Mouse (Mus musculus) liver, embryonic 14.5 days (tissue): ENCODE data around the gene Chtf18. TPM values are rescaled to one million over a fixed set of nuclear protein-coding genes. Genes with fewer than 3 reads are reported as not detected.

Experiments used
- ATAC-seq: fragments of 200-750 bp; cut with Nextera tagmentation; 2 replicates; pipeline ENCODE4 v1.8.0; 2017; ENCODE audit warnings: moderate number of reproducible peaks, mild to moderate bottlenecking, moderate library complexity; ENCODE audit not compliant: insufficient read depth
- DNase-seq, 3 experiments: peaks; one replicate each; pipeline ENCODE4 v3.0.0-alpha.2; 2012 to 2013; ENCODE audit warnings: low read depth in 3 of 3, low spot score in 3 of 3
- H3K27ac ChIP-seq: fragments of 300-500 bp; sonication (generic); 2 replicates; pipeline ENCODE4 v1.5.1; 2014; ENCODE audit warnings: moderate library complexity, mild to moderate bottlenecking, control low read depth, inconsistent platforms
- H3K27me3 ChIP-seq: fragments of 300-500 bp; sonication (generic); 2 replicates; pipeline ENCODE4 v1.6.1; 2014; ENCODE audit warnings: mild to moderate bottlenecking, low read length, moderate library complexity; ENCODE audit not compliant: control insufficient read depth, insufficient read depth
- H3K36me3 ChIP-seq: fragments of 300-500 bp; sonication (generic); replicated peaks from 2 replicates; pipeline ENCODE4 v1.6.1; 2014; ENCODE audit warnings: low read depth; ENCODE audit not compliant: control insufficient read depth, insufficient read depth
- H3K4me1 ChIP-seq, 2 experiments: fragments of 200-500 bp in 1 of 2; fragments of 300-500 bp in 1 of 2; sonication (generic) in 1 of 2; replicated peaks; 2 replicates each; pipeline ENCODE4 v1.6.1; 2012 to 2014; ENCODE audit warnings: antibody characterized with exemption in 1 of 2, inconsistent platforms in 1 of 2, low read length in 1 of 2; ENCODE audit not compliant: control insufficient read depth in 2 of 2, insufficient read depth in 2 of 2
- H3K4me2 ChIP-seq: fragments of 300-500 bp; sonication (generic); 2 replicates; pipeline ENCODE4 v1.6.1; 2014; ENCODE audit warnings: low read depth, mild to moderate bottlenecking, control low read depth, moderate library complexity
- H3K4me3 ChIP-seq, 2 experiments: fragments of 200-500 bp in 1 of 2; fragments of 300-500 bp in 1 of 2; sonication (generic) in 1 of 2; 2 replicates each; pipeline ENCODE4 v1.5.1; 2012 to 2014; ENCODE audit warnings: low read depth in 2 of 2, low read length in 2 of 2, mild to moderate bottlenecking in 2 of 2, control low read depth in 1 of 2, inconsistent platforms in 1 of 2, moderate library complexity in 1 of 2; ENCODE audit not compliant: insufficient read depth in 1 of 2
- H3K9ac ChIP-seq: fragments of 300-500 bp; sonication (generic); replicated peaks from 2 replicates; pipeline ENCODE4 v1.6.1; 2014; ENCODE audit warnings: mild to moderate bottlenecking, control low read depth, moderate library complexity
- H3K9me3 ChIP-seq: fragments of 300-500 bp; sonication (generic); 2 replicates; pipeline ENCODE4 v1.6.1; 2016; ENCODE audit warnings: low read length, mixed read lengths; ENCODE audit not compliant: control insufficient read depth
- CTCF ChIP-seq: IDR thresholded peaks from 2 replicates; pipeline ENCODE4 v1.5.1; 2016; ENCODE audit warnings: antibody characterized with exemption, low read depth, control low read depth
- EP300 ChIP-seq: IDR thresholded peaks from 2 replicates; pipeline ENCODE4 v1.6.1; 2016; ENCODE audit warnings: antibody characterized with exemption, low read depth
- WGBS: fragments of 180-500 bp; shearing (Covaris S2); extraction: QIAGEN DNeasy Blood & Tissue Kit; methylation state at CpG from one replicate; pipeline ENCODE4 v1.1.7; 2014; ENCODE audit not compliant: insufficient replicate concordance; 5-methylcytosine and 5-hydroxymethylcytosine counted together
- polyA plus RNA-seq, 2 experiments: library from polyadenylated mRNA; depleted of rRNA in 1 of 2; stranded (reverse) in 1 of 2; unstranded in 1 of 2; fragments of >200 nt; fragmentation: Nextera tagmentation in 1 of 2; extraction: Ambion mirVana in 1 of 2; gene quantifications; 2 replicates each; pipeline versions ENCODE4 v1.2.1 to v1.2.3; 2012 to 2014

Chtf18 gene
- polyA plus RNA-seq, 2 experiments = 12.4 to 19.6 TPM

- DNase-seq (no peak), ATAC-seq (no peak)
- Histone ChIP-seq H3K9me3 (no peaks in the 10 kb centered on the region), H3K27me3 (peaks cover 3% of the 10 kb centered on the region; the same call in 1 of the 2 replicates), H3K9ac (no peak overlapping the region), H3K4me3 (no peak overlapping the region), H3K27ac (no peak overlapping the region), H3K36me3 (no peaks in the 10 kb centered on the region), H3K4me2 (no peak overlapping the region), H3K4me1 (no peaks in the 10 kb centered on the region)
- WGBS = 57% methylated on average over 5 of the region's 5 CpGs
- TF ChIP-seq EP300 (no peak), CTCF (no peak)
Measured at GRCm38 (mm10) chr17:25765886-25766285, 38.7 kb upstream of the Chtf18 start.

- no peak for TF ChIP-seq CTCF
- no peak for TF ChIP-seq EP300
- no peaks in the 10 kb centered on the region for H3K36me3 ChIP-seq
- no peaks in the 10 kb centered on the region for H3K4me1 ChIP-seq
- H3K4me3 ChIP-seq = no peak overlapping the region
- H3K27me3 ChIP-seq = no peaks in the 10 kb centered on the region
- no peak for ATAC-seq
- 9% methylated on average over 3 of the region's 3 CpGs for WGBS
- no peaks in the 10 kb centered on the region for H3K9me3 ChIP-seq
- H3K27ac ChIP-seq = no peak overlapping the region
- DNase-seq = no peak
- H3K4me2 ChIP-seq = no peak overlapping the region
- H3K9ac ChIP-seq = no peak overlapping the region
Measured at GRCm38 (mm10) chr17:25762591-25762990, 35.4 kb upstream of the Chtf18 start.

DNA sequence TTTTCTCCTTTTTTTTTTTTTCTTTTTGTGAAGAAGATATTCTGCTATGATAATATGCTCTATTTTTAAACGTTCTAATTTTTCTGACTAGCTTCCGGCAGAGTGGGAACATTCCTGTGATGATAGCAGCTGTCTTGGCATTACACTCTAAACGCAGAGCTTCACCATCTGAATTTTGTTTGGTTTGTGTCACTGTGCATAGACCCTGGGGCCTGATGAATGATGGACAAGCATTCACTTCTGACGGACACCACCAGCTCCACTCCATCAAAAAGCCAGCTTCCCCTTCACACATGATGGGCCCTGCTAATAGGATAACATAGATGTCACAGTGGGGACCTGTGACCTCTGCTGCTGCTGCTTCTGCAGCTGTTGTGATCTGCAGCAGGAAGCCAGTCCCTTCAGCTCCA lies 34.3 kb upstream of the Chtf18 start:
- Histone ChIP-seq H3K4me3 (no peak overlapping the region), H3K27me3 (no peaks in the 10 kb centered on the region), H3K36me3 (no peaks in the 10 kb centered on the region), H3K9me3 (no peaks in the 10 kb centered on the region), H3K27ac (no peak overlapping the region), H3K4me2 (no peak overlapping the region), H3K9ac (no peak overlapping the region), H3K4me1 (no peaks in the 10 kb centered on the region)
- DNase-seq = no peak
- WGBS = 50% methylated on average over 4 of the region's 4 CpGs
- no peak for ATAC-seq
- no peak for TF ChIP-seq EP300
- TF ChIP-seq CTCF = no peak

- Histone ChIP-seq H3K27me3 (no peaks in the 10 kb centered on the region), H3K9me3 (no peaks in the 10 kb centered on the region), H3K36me3 (no peaks in the 10 kb centered on the region), H3K4me2 (no peak overlapping the region), H3K27ac (no peak overlapping the region), H3K4me3 (no peak overlapping the region), H3K4me1 (no peaks in the 10 kb centered on the region), H3K9ac (no peak overlapping the region)
- ATAC-seq = no peak
- TF ChIP-seq EP300 (no peak), CTCF (no peak)
- WGBS = 55% methylated on average over 8 of the region's 8 CpGs
- DNase-seq = no peak
Measured at GRCm38 (mm10) chr17:25760148-25760547, 32.9 kb upstream of the Chtf18 start.

GRCm38 (mm10) chr17:25757691-25758090 lies 30.5 kb upstream of the Chtf18 start:
- 39% methylated on average over 3 of the region's 3 CpGs for WGBS
- no peaks in the 10 kb centered on the region for H3K4me1 ChIP-seq
- DNase-seq (no peak), ATAC-seq (no peak)
- no peaks in the 10 kb centered on the region for H3K9me3 ChIP-seq
- H3K9ac ChIP-seq = no peak overlapping the region
- H3K36me3 ChIP-seq = no peaks in the 10 kb centered on the region
- no peak overlapping the region for H3K4me2 ChIP-seq
- no peak for TF ChIP-seq CTCF
- no peak for TF ChIP-seq EP300
- no peak overlapping the region for H3K4me3 ChIP-seq
- H3K27ac ChIP-seq = no peak overlapping the region
- H3K27me3 ChIP-seq = no peaks in the 10 kb centered on the region
